Mouse (Mus musculus): ENCODE measurements at regions not wholly inside any gene's neighbourhood (a gene's known extent, or its start where the extent isn't known, plus 50 kb on each side); places are given as distances from the start of the nearest gene placed in this dataset.

GRCm38 (mm10) chr4:142671872-142672458, 432.8 kb upstream of the Kazn start:
- H3K9me3 ChIP-seq (ENCODE audit: control insufficient read depth, low read length): no peaks in the 10 kb centered on the region
- ATAC-seq (ENCODE audit: low FRiP score, low TSS enrichment): no peak
- H3K4me1 ChIP-seq (ENCODE audit: control insufficient read depth, insufficient read depth, low read length): no peaks in the 10 kb centered on the region
- no peak overlapping the region for H3K4me2 ChIP-seq (ENCODE audit: low read length)
- H3K4me3 ChIP-seq (replicated peaks; ENCODE audit: low read depth, low read length): no peak overlapping the region
- H3K36me3 ChIP-seq (ENCODE audit: control insufficient read depth, insufficient read depth, low read length): no peaks in the 10 kb centered on the region
- DNase-seq: no peak
- no peak overlapping the region for H3K9ac ChIP-seq (replicated peaks; ENCODE audit: low read length)
- no peaks in the 10 kb centered on the region for H3K27me3 ChIP-seq (ENCODE audit: control insufficient read depth, insufficient read depth, low read length)
- WGBS: 88% methylated on average over 8 of the region's 8 CpGs
- H3K27ac ChIP-seq (replicated peaks; ENCODE audit: low read depth, low read length): no peak overlapping the region

GRCm38 (mm10) chr4:142664781-142665180, 425.6 kb upstream of the Kazn start:
- H3K9me3 ChIP-seq (ENCODE audit: control insufficient read depth, low read length): no peaks in the 10 kb centered on the region
- H3K36me3 ChIP-seq (ENCODE audit: control insufficient read depth, insufficient read depth, low read length): no peaks in the 10 kb centered on the region
- H3K4me2 ChIP-seq (ENCODE audit: low read length): no peak overlapping the region
- H3K27me3 ChIP-seq (ENCODE audit: control insufficient read depth, insufficient read depth, low read length): no peaks in the 10 kb centered on the region
- 78% methylated on average over 4 of the region's 4 CpGs for WGBS
- H3K4me3 ChIP-seq (replicated peaks; ENCODE audit: low read depth, low read length): no peak overlapping the region
- DNase-seq (no peak), ATAC-seq (ENCODE audit: low FRiP score, low TSS enrichment) (no peak)
- H3K9ac ChIP-seq (replicated peaks; ENCODE audit: low read length): no peak overlapping the region
- no peak overlapping the region for H3K27ac ChIP-seq (replicated peaks; ENCODE audit: low read depth, low read length)
- H3K4me1 ChIP-seq (ENCODE audit: control insufficient read depth, insufficient read depth, low read length): no peaks in the 10 kb centered on the region

DNA sequence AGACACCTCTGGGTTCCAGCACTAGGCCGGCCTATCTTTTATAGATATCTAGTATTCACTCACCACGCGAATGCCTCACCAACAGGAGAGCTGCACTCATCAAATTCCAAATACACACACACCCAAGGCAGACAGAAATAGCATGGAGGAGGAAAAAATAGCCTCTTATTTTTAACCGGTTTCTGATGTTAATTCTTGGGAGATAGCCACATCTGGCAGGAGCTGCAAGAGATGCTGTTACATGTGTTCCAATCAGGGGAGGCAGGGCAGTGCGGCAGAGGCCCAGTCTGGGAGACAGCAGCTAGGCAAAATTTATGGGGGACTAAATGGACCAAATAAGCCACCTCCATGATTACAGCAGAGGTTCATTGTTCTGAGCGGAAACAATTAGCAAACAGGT, 419.0 kb upstream of the Kazn start:
- DNase-seq (no peak), ATAC-seq (ENCODE audit: low FRiP score, low TSS enrichment) (no peak)
- 91% methylated on average over 6 of the region's 6 CpGs for WGBS
- Histone ChIP-seq H3K27ac (replicated peaks; ENCODE audit: low read depth, low read length) (no peak overlapping the region), H3K4me1 (ENCODE audit: control insufficient read depth, insufficient read depth, low read length) (no peaks in the 10 kb centered on the region), H3K4me3 (replicated peaks; ENCODE audit: low read depth, low read length) (no peak overlapping the region), H3K27me3 (ENCODE audit: control insufficient read depth, insufficient read depth, low read length) (no peaks in the 10 kb centered on the region), H3K9ac (replicated peaks; ENCODE audit: low read length) (no peak overlapping the region), H3K36me3 (ENCODE audit: control insufficient read depth, insufficient read depth, low read length) (no peaks in the 10 kb centered on the region), H3K9me3 (ENCODE audit: control insufficient read depth, low read length) (no peaks in the 10 kb centered on the region), H3K4me2 (ENCODE audit: low read length) (no peak overlapping the region)

DNA sequence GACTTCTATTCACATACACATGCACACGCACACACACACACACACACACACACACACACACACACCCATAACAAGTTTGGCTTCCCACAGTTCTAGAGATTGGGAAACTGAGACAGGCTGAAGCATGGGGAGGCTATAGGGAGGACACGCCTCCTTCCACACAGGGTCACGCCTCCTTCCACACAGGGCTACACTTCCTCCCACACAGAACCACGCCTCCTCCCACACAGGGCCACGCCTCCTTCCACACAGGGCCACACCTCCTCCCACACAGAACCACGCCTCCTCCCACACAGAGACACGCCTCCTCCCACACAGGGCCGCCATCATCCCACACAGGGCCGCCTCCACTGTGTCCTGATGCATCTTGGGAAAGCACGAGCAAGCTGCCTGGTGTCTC, 401.9 kb upstream of the Kazn start:
- Histone ChIP-seq H3K9me3 (ENCODE audit: control insufficient read depth, low read length) (no peaks in the 10 kb centered on the region), H3K4me1 (ENCODE audit: control insufficient read depth, insufficient read depth, low read length) (peaks cover 13% of the 10 kb centered on the region), H3K27ac (replicated peaks; ENCODE audit: low read depth, low read length) (no peak overlapping the region), H3K4me2 (ENCODE audit: low read length) (no peak overlapping the region), H3K27me3 (ENCODE audit: control insufficient read depth, insufficient read depth, low read length) (no peaks in the 10 kb centered on the region), H3K36me3 (ENCODE audit: control insufficient read depth, insufficient read depth, low read length) (no peaks in the 10 kb centered on the region), H3K4me3 (replicated peaks; ENCODE audit: low read depth, low read length) (no peak overlapping the region), H3K9ac (replicated peaks; ENCODE audit: low read length) (no peak overlapping the region)
- 90% methylated on average over 10 of the region's 10 CpGs for WGBS
- DNase-seq: no peak
- ATAC-seq (ENCODE audit: low FRiP score, low TSS enrichment): peak; percentile 62

DNA sequence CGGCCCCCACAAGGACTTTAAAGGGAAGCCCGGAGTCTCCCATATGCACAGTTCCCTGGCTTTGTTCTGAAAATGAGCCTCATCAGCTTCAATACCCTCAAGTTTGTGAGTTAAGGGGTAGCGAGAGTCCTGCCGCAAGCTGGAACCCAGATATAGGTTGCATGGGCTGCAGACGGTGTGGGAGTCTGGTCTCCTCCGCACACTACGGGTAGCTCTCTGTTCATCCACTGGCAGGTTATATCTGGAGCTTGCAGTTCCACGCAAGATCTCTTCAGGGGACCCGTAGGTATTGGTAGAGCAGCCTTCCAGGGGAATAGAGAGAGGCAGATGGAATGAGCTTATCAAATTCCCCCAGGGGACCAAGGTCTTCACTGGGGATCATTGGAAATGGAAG, 400.1 kb upstream of the Kazn start:
- ATAC-seq (ENCODE audit: low FRiP score, low TSS enrichment) (no peak), DNase-seq (no peak)
- Histone ChIP-seq H3K27ac (replicated peaks; ENCODE audit: low read depth, low read length) (peak overlapping the region; percentile 5; the same call in 1 of the 2 replicates), H3K9ac (replicated peaks; ENCODE audit: low read length) (0 out of 2 replicates have a peak overlapping the region, but pooled peaks have one; percentile 3), H3K9me3 (ENCODE audit: control insufficient read depth, low read length) (no peaks in the 10 kb centered on the region), H3K4me1 (ENCODE audit: control insufficient read depth, insufficient read depth, low read length) (peaks cover 13% of the 10 kb centered on the region), H3K4me2 (ENCODE audit: low read length) (0 out of 2 replicates have a peak overlapping the region, but pooled peaks have one; percentile 14), H3K4me3 (replicated peaks; ENCODE audit: low read depth, low read length) (no peak overlapping the region), H3K36me3 (ENCODE audit: control insufficient read depth, insufficient read depth, low read length) (no peaks in the 10 kb centered on the region), H3K27me3 (ENCODE audit: control insufficient read depth, insufficient read depth, low read length) (no peaks in the 10 kb centered on the region)
- WGBS: 46% methylated on average over 9 of the region's 9 CpGs

DNA sequence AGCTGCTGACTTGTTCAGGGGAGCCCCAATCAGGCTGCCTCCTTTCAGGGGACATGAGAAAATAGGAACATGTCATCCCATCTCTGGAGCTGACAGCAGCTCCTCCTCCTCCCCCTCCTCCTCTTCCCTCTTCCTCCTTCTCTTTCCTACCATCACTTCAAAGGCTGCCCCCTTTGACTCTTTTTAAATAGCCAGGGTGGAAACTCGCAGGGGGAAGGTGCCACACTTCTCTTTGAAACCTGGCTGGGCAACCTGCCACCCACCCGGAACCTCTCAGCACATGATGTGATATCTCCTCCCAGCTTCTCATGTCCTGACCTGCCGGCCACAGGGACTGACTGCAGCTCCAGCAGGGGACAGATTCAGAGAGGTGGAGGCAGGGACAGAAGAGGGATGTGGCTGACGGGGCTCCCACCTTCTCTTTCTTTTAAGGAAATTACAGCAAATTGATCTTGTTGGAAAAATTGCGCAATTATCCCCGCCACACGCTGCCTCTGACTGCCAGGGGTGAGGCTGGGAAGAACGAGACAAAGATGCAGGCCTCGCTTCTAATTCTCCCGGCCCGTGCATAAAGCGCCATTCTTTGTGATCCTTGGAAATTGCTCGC, 399.6 kb upstream of the Kazn start:
- H3K27me3 ChIP-seq (ENCODE audit: control insufficient read depth, insufficient read depth, low read length): no peaks in the 10 kb centered on the region
- 0 out of 2 replicates have a peak overlapping the region, but pooled peaks have one; percentile 14 for H3K4me2 ChIP-seq (ENCODE audit: low read length)
- DNase-seq: peak; percentile 54
- no peak for ATAC-seq (ENCODE audit: low FRiP score, low TSS enrichment)
- H3K36me3 ChIP-seq (ENCODE audit: control insufficient read depth, insufficient read depth, low read length): no peaks in the 10 kb centered on the region
- H3K9ac ChIP-seq (replicated peaks; ENCODE audit: low read length): 0 out of 2 replicates have a peak overlapping the region, but pooled peaks have one; percentile 3
- H3K4me3 ChIP-seq (replicated peaks; ENCODE audit: low read depth, low read length): no peak overlapping the region
- H3K4me1 ChIP-seq (ENCODE audit: control insufficient read depth, insufficient read depth, low read length): peaks cover 13% of the 10 kb centered on the region
- no peaks in the 10 kb centered on the region for H3K9me3 ChIP-seq (ENCODE audit: control insufficient read depth, low read length)
- 18% methylated on average over 13 of the region's 13 CpGs for WGBS
- H3K27ac ChIP-seq (replicated peaks; ENCODE audit: low read depth, low read length): peak overlapping the region; percentile 5

DNA sequence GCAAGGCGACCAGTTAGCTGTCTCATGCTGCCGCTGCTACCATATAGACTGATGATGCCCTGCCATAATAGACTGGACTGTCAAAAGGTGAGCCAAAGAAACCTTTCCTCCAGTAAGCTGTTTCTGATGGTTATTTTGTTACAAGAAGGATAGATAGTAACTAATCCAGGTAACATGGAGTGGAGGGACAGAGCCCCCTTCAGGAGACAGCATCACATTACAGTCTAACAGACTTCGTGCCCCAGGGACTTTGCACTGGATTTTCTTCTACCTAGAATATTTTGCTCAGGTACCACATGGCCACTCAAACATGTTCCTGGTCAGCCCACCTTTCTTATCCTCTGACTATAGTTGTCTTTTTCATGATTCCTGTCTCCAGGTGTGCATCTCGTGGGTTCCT, 398.9 kb upstream of the Kazn start:
- Histone ChIP-seq H3K4me3 (replicated peaks; ENCODE audit: low read depth, low read length) (no peak overlapping the region), H3K4me1 (ENCODE audit: control insufficient read depth, insufficient read depth, low read length) (peaks cover 13% of the 10 kb centered on the region), H3K9me3 (ENCODE audit: control insufficient read depth, low read length) (no peaks in the 10 kb centered on the region), H3K4me2 (ENCODE audit: low read length) (no peak overlapping the region), H3K27me3 (ENCODE audit: control insufficient read depth, insufficient read depth, low read length) (no peaks in the 10 kb centered on the region), H3K27ac (replicated peaks; ENCODE audit: low read depth, low read length) (no peak overlapping the region), H3K9ac (replicated peaks; ENCODE audit: low read length) (no peak overlapping the region), H3K36me3 (ENCODE audit: control insufficient read depth, insufficient read depth, low read length) (no peaks in the 10 kb centered on the region)
- peak; percentile 33 for DNase-seq
- 88% methylated on average over 4 of the region's 4 CpGs for WGBS
- no peak for ATAC-seq (ENCODE audit: low FRiP score, low TSS enrichment)

- no peak overlapping the region for H3K4me3 ChIP-seq (replicated peaks; ENCODE audit: low read depth, low read length)
- peaks cover 11% of the 10 kb centered on the region for H3K4me1 ChIP-seq (ENCODE audit: control insufficient read depth, insufficient read depth, low read length)
- DNase-seq (peak; percentile 62), ATAC-seq (ENCODE audit: low FRiP score, low TSS enrichment) (no peak)
- H3K36me3 ChIP-seq (ENCODE audit: control insufficient read depth, insufficient read depth, low read length): no peaks in the 10 kb centered on the region
- H3K27ac ChIP-seq (replicated peaks; ENCODE audit: low read depth, low read length): no peak overlapping the region
- H3K4me2 ChIP-seq (ENCODE audit: low read length): no peak overlapping the region
- 52% methylated on average over 8 of the region's 8 CpGs for WGBS
- H3K27me3 ChIP-seq (ENCODE audit: control insufficient read depth, insufficient read depth, low read length): no peaks in the 10 kb centered on the region
- H3K9ac ChIP-seq (replicated peaks; ENCODE audit: low read length): no peak overlapping the region
- no peaks in the 10 kb centered on the region for H3K9me3 ChIP-seq (ENCODE audit: control insufficient read depth, low read length)
Observed at GRCm38 (mm10) chr4:142634398-142634797, 395.2 kb upstream of the Kazn start.

- DNase-seq: no peak
- ATAC-seq (ENCODE audit: low FRiP score, low TSS enrichment): no peak
- no peaks in the 10 kb centered on the region for H3K9me3 ChIP-seq (ENCODE audit: control insufficient read depth, low read length)
- no peak overlapping the region for H3K4me3 ChIP-seq (replicated peaks; ENCODE audit: low read depth, low read length)
- H3K36me3 ChIP-seq (ENCODE audit: control insufficient read depth, insufficient read depth, low read length): no peaks in the 10 kb centered on the region
- no peaks in the 10 kb centered on the region for H3K27me3 ChIP-seq (ENCODE audit: control insufficient read depth, insufficient read depth, low read length)
- H3K27ac ChIP-seq (replicated peaks; ENCODE audit: low read depth, low read length): no peak overlapping the region
- peaks cover 5% of the 10 kb centered on the region for H3K4me1 ChIP-seq (ENCODE audit: control insufficient read depth, insufficient read depth, low read length)
- 74% methylated on average over 13 of the region's 13 CpGs for WGBS
- H3K4me2 ChIP-seq (ENCODE audit: low read length): no peak overlapping the region
- H3K9ac ChIP-seq (replicated peaks; ENCODE audit: low read length): no peak overlapping the region
Observed at GRCm38 (mm10) chr4:142633667-142634350, 394.6 kb upstream of the Kazn start.
